ENCODE assay signal across 16 mouse cellular contexts in the genomic region with DNA sequence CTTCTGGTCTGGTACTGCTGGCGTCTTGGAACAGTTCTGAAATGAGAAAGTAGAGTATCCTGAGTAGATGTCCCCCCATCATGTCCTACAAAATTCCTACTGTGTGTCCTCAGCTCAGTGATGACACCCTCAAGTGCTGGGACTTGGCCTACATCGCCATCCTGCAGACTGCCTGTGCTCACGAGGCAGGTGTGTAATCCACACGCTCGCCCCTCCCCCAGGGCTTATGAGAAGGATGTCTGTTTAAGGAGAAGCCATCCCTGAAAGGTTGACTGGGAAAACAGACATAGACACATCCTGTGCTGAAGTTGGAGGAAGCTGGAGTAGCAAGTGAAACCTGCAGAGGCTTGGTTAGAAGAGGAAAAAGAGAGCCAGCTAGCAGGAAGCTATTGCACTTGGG.
"Had no signal": no experiment of that assay in that cellular context is flagged by ENCODE, and none has a peak within 500 bp of the region (broad histone marks: within the 10 kb centered on the region; RNA-seq: fewer than 3 reads in every experiment).

No protein-coding gene starts in this region.

- H3K36me3 ChIP-seq: midbrain, embryonic 10.5 days; midbrain, embryonic 12.5 days; neural tube, embryonic 13.5 days; neural tube, embryonic 15.5 days; stomach, embryonic 15.5 days had no signal

- H3K9ac ChIP-seq: lung, embryonic 14.5 days; midbrain, embryonic 12.5 days; neural tube, embryonic 13.5 days; neural tube, embryonic 15.5 days; stomach, embryonic 15.5 days had no signal

- H3K4me3 ChIP-seq: midbrain, embryonic 10.5 days; midbrain, embryonic 12.5 days; myocyte; neural tube, embryonic 13.5 days; neural tube, embryonic 15.5 days; stomach, embryonic 15.5 days had no signal

- H3K27ac ChIP-seq: midbrain, embryonic 10.5 days; midbrain, embryonic 12.5 days; neural tube, embryonic 13.5 days; neural tube, embryonic 15.5 days; stomach, embryonic 15.5 days; stomach, postnatal 0 days had no signal

- DNase-seq: lung, adult 18-20 months; lung, embryonic 14.5 days; lung, postnatal 10 days; lung, postnatal 4 days; midbrain, embryonic 14.5 days; right cerebral cortex, postnatal 14 days; thymus, adult 2 months; thymus, postnatal 25 days; thymus, postnatal 4 days had no signal

- H3K4me1 ChIP-seq: midbrain, embryonic 10.5 days; midbrain, embryonic 12.5 days; neural tube, embryonic 13.5 days; neural tube, embryonic 15.5 days; stomach, embryonic 15.5 days had no signal

- H3K27me3 ChIP-seq: midbrain, embryonic 12.5 days; neural tube, embryonic 13.5 days; neural tube, embryonic 15.5 days; stomach, embryonic 15.5 days had no signal
